Mouse (Mus musculus) thymus, postnatal 0 days (tissue): ENCODE data around the gene Fgd5. TPM values are rescaled to one million over a fixed set of nuclear protein-coding genes. Genes with fewer than 3 reads are reported as not detected.

Experiments
- DNase-seq: peaks from one replicate; pipeline ENCODE4 v3.0.0-alpha.2; 2015; ENCODE audit warnings: low spot score
- polyA plus RNA-seq: library from polyadenylated mRNA; unstranded; fragments of >200 nt; fragmentation: Nextera tagmentation; extraction: Ambion mirVana; gene quantifications from 2 replicates; pipeline ENCODE4 v1.2.1, GENCODE M21; 2015

Fgd5 gene
- polyA plus RNA-seq, 1 experiment from 2014 or later, result 3.6 TPM

- DNase-seq, result no peak
Measured at GRCm38 (mm10) chr6:92004806-92005205, 26.1 kb downstream of the Fgd5 start.

GRCm38 (mm10) chr6:92010895-92011294, 32.2 kb downstream of the Fgd5 start:
- no peak for DNase-seq

GRCm38 (mm10) chr6:92012413-92012812, 33.7 kb downstream of the Fgd5 start:
- DNase-seq, result no peak

GRCm38 (mm10) chr6:92013035-92013434, 34.4 kb downstream of the Fgd5 start:
- no peak for DNase-seq

- no peak for DNase-seq
Measured at GRCm38 (mm10) chr6:92013620-92014019, 34.9 kb downstream of the Fgd5 start.

GRCm38 (mm10) chr6:92014936-92015335, 36.3 kb downstream of the Fgd5 start:
- no peak for DNase-seq

- DNase-seq, result no peak
Measured at GRCm38 (mm10) chr6:92015848-92016247, 37.2 kb downstream of the Fgd5 start.

GRCm38 (mm10) chr6:92016738-92017137, 38.1 kb downstream of the Fgd5 start:
- no peak for DNase-seq

DNA sequence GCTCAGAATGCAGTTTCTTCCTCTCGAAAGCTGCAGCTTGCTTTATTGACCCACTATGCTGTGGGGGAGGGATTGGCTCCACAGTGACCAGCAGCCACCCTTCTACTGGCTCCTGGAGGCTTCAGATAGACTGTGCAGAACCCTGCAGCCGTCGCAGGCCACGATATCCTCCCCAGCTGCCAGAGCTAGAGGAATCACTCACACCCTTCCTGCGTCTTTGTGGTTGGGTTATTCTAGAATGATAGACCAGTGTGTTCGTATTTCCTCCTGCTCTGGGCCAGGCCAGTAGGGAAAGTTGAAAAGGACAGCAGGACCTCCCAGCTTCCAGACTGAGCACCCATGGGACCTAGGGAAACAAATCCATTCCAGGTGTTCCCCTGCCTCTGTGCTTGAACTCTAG, 39.7 kb downstream of the Fgd5 start:
- DNase-seq, result no peak

- DNase-seq, result no peak
Measured at GRCm38 (mm10) chr6:92021061-92021460, 42.4 kb downstream of the Fgd5 start.

GRCm38 (mm10) chr6:92021506-92021905, 42.8 kb downstream of the Fgd5 start:
- DNase-seq, result no peak

- DNase-seq, result no peak
Measured at GRCm38 (mm10) chr6:92025252-92025651, 46.6 kb downstream of the Fgd5 start.

- DNase-seq, result no peak
Measured at GRCm38 (mm10) chr6:92027379-92027778, 48.7 kb downstream of the Fgd5 start.

- no peak for DNase-seq
Measured at GRCm38 (mm10) chr6:92030646-92031045, 52.0 kb downstream of the Fgd5 start.

DNA sequence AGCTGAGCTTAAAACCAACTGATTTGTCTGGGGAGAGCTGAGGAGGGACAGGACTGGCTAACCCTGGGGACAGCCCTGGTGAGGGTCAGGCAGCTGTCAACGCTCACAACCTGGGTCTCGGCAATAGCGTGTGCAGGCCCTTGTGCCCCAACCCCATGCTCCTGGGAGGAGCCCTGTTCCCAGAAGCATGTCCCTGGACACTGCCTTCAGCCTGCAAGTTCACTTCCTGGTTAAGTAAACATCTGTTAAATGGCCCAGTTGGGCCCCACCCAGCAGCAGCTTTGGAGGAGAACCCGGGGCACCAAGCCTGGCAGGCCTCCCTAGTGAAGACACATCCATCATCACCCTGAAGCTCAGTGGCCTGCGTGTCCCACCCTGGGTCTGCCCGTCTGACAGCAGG, 56.0 kb downstream of the Fgd5 start:
- DNase-seq, result no peak

GRCm38 (mm10) chr6:92036372-92036771, 57.7 kb downstream of the Fgd5 start:
- DNase-seq, result no peak

- DNase-seq, result no peak
Measured at GRCm38 (mm10) chr6:92038158-92038557, 59.5 kb downstream of the Fgd5 start.

DNA sequence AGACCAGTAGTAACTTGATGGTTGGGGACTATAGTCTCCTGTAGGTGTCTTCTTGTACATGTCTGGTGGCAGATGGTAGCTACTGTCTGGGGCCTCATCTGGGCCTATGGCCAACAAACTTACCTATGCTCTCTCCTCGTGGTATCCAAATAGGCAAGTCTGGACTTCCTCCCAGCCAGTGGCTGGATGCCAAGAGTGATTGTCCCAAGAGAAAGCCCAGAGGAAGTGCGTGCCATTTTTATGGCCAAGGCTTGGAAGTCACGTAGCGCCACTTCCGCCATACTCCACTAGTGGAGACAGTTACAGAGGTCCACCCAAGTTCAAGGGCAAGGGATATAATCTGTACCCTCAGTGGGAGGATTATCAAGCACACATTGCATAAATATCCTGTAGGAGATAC, 62.6 kb downstream of the Fgd5 start:
- no peak for DNase-seq

- no peak for DNase-seq
Measured at GRCm38 (mm10) chr6:92042055-92042454, 63.4 kb downstream of the Fgd5 start.

DNA sequence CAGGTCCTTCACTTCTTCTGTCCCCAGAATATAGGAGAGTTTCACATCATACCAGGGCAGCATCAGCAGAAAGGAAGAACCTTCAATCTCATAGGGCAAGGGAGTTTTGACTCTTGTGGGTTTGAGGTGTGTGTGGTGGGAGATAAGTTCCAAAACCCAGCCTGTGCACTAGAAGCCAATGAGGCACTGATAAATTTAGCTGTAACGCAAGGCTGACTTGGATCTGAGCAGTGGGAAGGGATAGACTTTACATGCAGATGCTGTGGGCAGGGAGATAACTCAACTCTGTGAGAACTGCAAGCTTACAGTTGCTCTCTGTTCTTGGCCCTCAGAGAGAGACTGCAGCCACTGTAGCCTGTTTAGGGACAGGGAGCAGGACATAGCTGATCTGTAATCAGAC, 64.2 kb downstream of the Fgd5 start:
- DNase-seq, result no peak

DNA sequence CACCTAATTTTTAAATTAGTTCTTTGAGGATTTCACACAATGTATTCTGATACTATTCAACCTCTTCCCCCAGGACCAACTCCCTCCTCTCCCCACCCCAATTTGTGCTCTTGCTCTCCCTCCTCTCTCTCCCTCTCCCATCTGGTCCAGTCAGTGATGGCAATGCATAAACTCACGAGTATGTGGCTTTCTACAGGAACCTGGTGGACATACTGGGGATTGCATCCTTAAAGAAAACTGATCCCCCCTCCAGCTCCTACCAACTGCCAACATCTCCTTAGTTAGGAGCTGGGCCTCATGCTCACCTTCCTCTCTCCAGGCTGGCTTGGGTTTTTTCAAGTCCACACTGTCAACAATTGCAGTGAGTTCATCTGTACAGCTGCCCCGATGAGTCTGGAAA, 79.1 kb downstream of the Fgd5 start:
- no peak for DNase-seq

GRCm38 (mm10) chr6:92061725-92062124, 83.0 kb downstream of the Fgd5 start:
- no peak for DNase-seq

GRCm38 (mm10) chr6:92063452-92063851, 84.8 kb downstream of the Fgd5 start:
- DNase-seq, result no peak

GRCm38 (mm10) chr6:92064101-92064500, 85.4 kb downstream of the Fgd5 start:
- no peak for DNase-seq
